8 mouse cellular contexts compared by ENCODE assay signal in genomic region chr17:25868601-25869191, GRCm38 (mm10). TPM values are rescaled to one million over a fixed set of nuclear protein-coding genes. Genes with fewer than 3 reads are reported as not detected.
DNase-seq lines count a peak whose midpoint lies in the region; ATAC-seq and TF ChIP-seq lines count a peak whose summit lies in the region.

Mcrip2 (minus strand) TSS chr17:25868764.

- under 1% methylated on average over 24 of the region's 24 CpGs for WGBS in bone marrow, adult 2 months
- under 1% methylated on average over 24 of the region's 24 CpGs for WGBS in heart, embryonic 13.5 days
- 0% methylated on average over 24 of the region's 24 CpGs for WGBS in liver, embryonic 13.5 days (ENCODE audit: insufficient replicate concordance)
- under 1% methylated on average over 24 of the region's 24 CpGs for WGBS in neural tube, embryonic 13.5 days

- no peak for TF ChIP-seq CTCF in bone marrow, adult 2 months (IDR thresholded peaks at IDR 0.05; ENCODE audit: control insufficient read depth, insufficient read depth, low read length)

- peak within 1 kb of the TSS; percentile 77 for H3K4me2 ChIP-seq in heart, embryonic 13.5 days
- peak within 1 kb of the TSS; percentile 90 for H3K4me2 ChIP-seq in liver, embryonic 13.5 days
- H3K4me2 ChIP-seq in neural tube, embryonic 13.5 days: peak within 1 kb of the TSS; percentile 98

- peak within 1 kb of the TSS; percentile 93 for H3K9ac ChIP-seq in heart, embryonic 13.5 days
- peak within 1 kb of the TSS; percentile 80 for H3K9ac ChIP-seq in liver, embryonic 13.5 days
- peak within 1 kb of the TSS; percentile 80 for H3K9ac ChIP-seq in neural tube, embryonic 13.5 days

- H3K27ac ChIP-seq in bone marrow, adult 2 months (ENCODE audit: control insufficient read depth, insufficient read depth, low read depth, low read length, poor library complexity): peak within 1 kb of the TSS; percentile 20; the same call in 1 of the 2 replicates
- peak within 1 kb of the TSS; percentile 93 for H3K27ac ChIP-seq in heart, embryonic 13.5 days (replicated peaks)
- peak within 1 kb of the TSS; percentile 74 for H3K27ac ChIP-seq in liver, embryonic 13.5 days
- peak within 1 kb of the TSS; percentile 59 for H3K27ac ChIP-seq in neural tube, embryonic 13.5 days (replicated peaks)

- no peak for TF ChIP-seq POLR2A in bone marrow, adult 2 months (IDR thresholded peaks at IDR 0.05; ENCODE audit: borderline replicate concordance, control insufficient read depth, low read depth, low read length)

- H3K9me3 ChIP-seq in heart, embryonic 13.5 days: no peaks in the 10 kb centered on the region
- H3K9me3 ChIP-seq in liver, embryonic 13.5 days (replicated peaks): no peaks in the 10 kb centered on the region
- H3K9me3 ChIP-seq in neural tube, embryonic 13.5 days: no peaks in the 10 kb centered on the region

- H3K4me3 ChIP-seq in bone marrow, adult 2 months (replicated peaks; ENCODE audit: control insufficient read depth, low read depth, low read length): peak within 1 kb of the TSS; percentile 58
- H3K4me3 ChIP-seq in heart, embryonic 13.5 days: peak within 1 kb of the TSS; percentile 76
- H3K4me3 ChIP-seq in liver, embryonic 13.5 days (replicated peaks): peak within 1 kb of the TSS; percentile 74
- H3K4me3 ChIP-seq in neural tube, embryonic 13.5 days: peak within 1 kb of the TSS; percentile 76

- DNase-seq in CD4-positive helper T cell, adult 2 months (ENCODE audit: low read depth, low spot score): peak; percentile 70
- DNase-seq in fat pad, adult 2 months (ENCODE audit: extremely low read depth, low read depth, low spot score): peak; percentile 94
- DNase-seq in kidney, postnatal 10 days: peak; percentile 89
- DNase-seq in liver, embryonic 13.5 days: peak; percentile 65
- DNase-seq in testis, postnatal 10 days (ENCODE audit: low spot score): peak; percentile 87

- H3K36me3 ChIP-seq in heart, embryonic 13.5 days: peaks cover 18% of the 10 kb centered on the region
- H3K36me3 ChIP-seq in liver, embryonic 13.5 days: peaks cover 17% of the 10 kb centered on the region
- no peaks in the 10 kb centered on the region for H3K36me3 ChIP-seq in neural tube, embryonic 13.5 days

- ATAC-seq in heart, embryonic 13.5 days (ENCODE audit: extremely low read depth, insufficient number of reproducible peaks, low FRiP score, low TSS enrichment): peak; percentile 71
- ATAC-seq in liver, embryonic 13.5 days (ENCODE audit: low read depth): peak; percentile 75
- ATAC-seq in neural tube, embryonic 13.5 days (ENCODE audit: low read depth): peak; percentile 88

- peaks cover 1% of the 10 kb centered on the region; the same call in 1 of the 2 replicates for H3K4me1 ChIP-seq in bone marrow, adult 2 months (ENCODE audit: control insufficient read depth, insufficient read depth, low read length)
- peaks cover 31% of the 10 kb centered on the region for H3K4me1 ChIP-seq in heart, embryonic 13.5 days
- peaks cover 35% of the 10 kb centered on the region for H3K4me1 ChIP-seq in liver, embryonic 13.5 days (replicated peaks)
- peaks cover 15% of the 10 kb centered on the region for H3K4me1 ChIP-seq in neural tube, embryonic 13.5 days (replicated peaks)

- no peaks in the 10 kb centered on the region for H3K27me3 ChIP-seq in heart, embryonic 13.5 days (replicated peaks)
- H3K27me3 ChIP-seq in liver, embryonic 13.5 days: no peaks in the 10 kb centered on the region
- no peaks in the 10 kb centered on the region for H3K27me3 ChIP-seq in neural tube, embryonic 13.5 days

RNA-seq across cellular contexts. Expression of gene Mcrip2, which starts in this region (rescaled TPM):
- polyA plus RNA-seq in bone marrow, adult 2 months (2011; ENCODE audit: insufficient read depth, insufficient read length, low replicate concordance, missing spikeins): 6.8 and 12.7 TPM in 2 replicates
- polyA plus RNA-seq in heart, embryonic 13.5 days (2015; fragmentation: Nextera tagmentation; extraction: Ambion mirVana): 159 and 173 TPM in 2 replicates
- polyA plus RNA-seq in liver, embryonic 13.5 days (2015; fragmentation: Nextera tagmentation; extraction: Ambion mirVana): 62.1 and 66.2 TPM in 2 replicates
- 10.8 and 14.2 TPM in 2 replicates for polyA plus RNA-seq in neural tube, embryonic 13.5 days (2015; fragmentation: Nextera tagmentation; extraction: Ambion mirVana)

Comparison
In these comparisons a context has a peak if more than half of its experiments do, and no peak if none do; other contexts are left out.
1. Peak in every context shown above with its lines: DNase-seq, ATAC-seq, H3K4me3 ChIP-seq and H3K27ac ChIP-seq.
2. H3K27ac ChIP-seq: peak in every context shown above with its lines; median percentile 93 in heart, embryonic 13.5 days; 74 in liver, embryonic 13.5 days; 59 in neural tube, embryonic 13.5 days; 20 in bone marrow, adult 2 months.